Mouse (Mus musculus) gastrocnemius, postnatal 14 days (tissue): ENCODE measurements around the gene Sec24d. TPM values are rescaled to one million over a fixed set of nuclear protein-coding genes. Genes with fewer than 3 reads are reported as not detected.

Source experiments
- DNase-seq: peaks from one replicate; pipeline ENCODE4 v3.0.0; 2021; ENCODE audit warnings: mixed read lengths
- intact Hi-C: fragments of 180-260 bp; cut with DNase I; formaldehyde crosslinking; loops from one replicate; pipeline ENCODE4 v1.15.1; 2025; ENCODE audit warnings: low total_unique reads
- total RNA-seq, 2 experiments: library from RNA; stranded (reverse); gene quantifications; 2 replicates each; pipeline ENCODE4 v1.2.3; 2021

Sec24d gene
- total RNA-seq, 2 experiments from 2014 or later = 17.8 to 23.9 TPM

DNA sequence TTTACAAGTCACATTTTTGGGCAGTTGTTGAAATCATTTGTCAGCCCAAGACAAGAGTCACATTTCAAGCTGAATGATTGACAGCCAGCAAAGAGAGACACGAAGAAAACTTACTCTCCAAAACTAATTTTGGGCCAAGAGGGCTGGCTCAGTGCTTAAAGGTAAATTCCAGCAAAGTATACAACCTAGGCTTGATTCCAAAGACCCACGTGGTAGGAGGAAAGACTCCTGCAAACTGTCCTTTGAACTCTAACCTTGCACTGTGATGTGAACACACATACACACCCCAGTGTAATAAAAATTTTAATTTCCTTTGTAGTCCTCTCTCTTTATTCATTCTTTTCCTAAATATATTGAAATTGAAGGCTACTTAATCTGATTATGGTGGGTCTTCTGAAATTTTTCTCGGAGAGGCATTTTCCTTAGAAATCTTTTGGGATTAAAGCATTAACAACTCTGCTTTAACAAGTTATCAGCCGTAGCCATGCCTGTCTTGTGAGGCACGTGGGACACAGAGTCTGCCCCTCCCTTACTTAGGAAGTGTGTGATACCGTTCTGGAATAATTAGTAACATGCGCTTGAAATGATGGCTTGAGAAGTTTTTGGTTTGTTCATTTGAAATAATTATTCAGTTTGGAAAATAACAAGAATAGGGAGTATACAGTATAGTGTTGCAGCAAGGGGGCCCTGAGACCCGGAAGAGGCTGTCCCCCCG lies 21.8 kb downstream of the Sec24d start:
- intact Hi-C loops = no loop called here
- no peak for DNase-seq

- DNase-seq = no peak
- intact Hi-C loops = no loop called here
These were observed 24.4 kb downstream of the Sec24d start for GRCm38 (mm10) chr3:123291670-123292069.

DNA sequence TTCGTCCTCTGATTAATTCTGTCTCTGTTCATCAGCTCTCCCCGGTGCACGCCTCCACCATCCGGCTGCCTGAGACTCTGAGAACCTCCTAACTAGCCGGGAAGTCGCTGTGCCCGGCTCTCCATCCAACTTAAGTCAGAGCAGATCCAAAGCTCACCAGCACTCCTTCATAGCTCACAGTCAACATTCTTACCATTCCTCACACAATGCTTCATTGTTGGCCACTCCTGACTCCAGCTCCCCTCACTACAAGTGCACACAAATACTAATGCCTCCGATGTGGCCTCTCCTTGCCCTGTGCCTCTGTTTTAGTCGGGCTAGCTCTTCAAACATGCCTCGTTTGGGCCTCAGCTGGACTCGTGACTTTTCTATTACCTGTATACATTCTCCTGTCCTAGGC lies 29.4 kb downstream of the Sec24d start:
- intact Hi-C loops = no loop called here
- no peak for DNase-seq

- intact Hi-C loops = no loop called here
- no peak for DNase-seq
These were observed 31.0 kb downstream of the Sec24d start for GRCm38 (mm10) chr3:123298283-123298682.

- DNase-seq = no peak
- intact Hi-C loops = no loop called here
These were observed 34.3 kb downstream of the Sec24d start for GRCm38 (mm10) chr3:123301521-123301920.

GRCm38 (mm10) chr3:123305611-123306010 lies 38.4 kb downstream of the Sec24d start:
- intact Hi-C loops = no loop called here
- DNase-seq = no peak

DNA sequence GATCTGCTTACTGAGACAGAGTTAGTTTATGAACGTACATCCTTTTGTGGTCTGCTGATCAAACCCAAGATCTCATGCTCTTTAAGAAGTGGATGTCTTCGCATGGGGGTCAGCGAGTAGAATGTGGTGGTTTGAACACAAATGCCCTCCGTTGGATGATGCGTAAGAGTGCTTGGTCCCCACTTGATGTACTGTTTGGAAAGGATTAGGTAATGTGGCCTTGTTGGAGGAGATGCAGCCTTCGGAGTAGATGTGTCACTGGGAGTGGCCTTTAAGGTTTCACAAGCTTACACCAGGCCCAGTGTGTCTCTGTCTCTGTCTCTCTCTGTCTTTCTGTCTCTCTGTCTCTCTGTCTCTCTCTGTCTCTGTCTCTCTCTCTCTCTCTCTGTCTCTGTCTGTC lies 40.2 kb downstream of the Sec24d start:
- DNase-seq = no peak
- intact Hi-C loops = no loop called here

GRCm38 (mm10) chr3:123309141-123309540 lies 41.9 kb downstream of the Sec24d start:
- intact Hi-C loops = no loop called here
- no peak for DNase-seq

- no peak for DNase-seq
- intact Hi-C loops = no loop called here
These were observed 45.3 kb downstream of the Sec24d start for GRCm38 (mm10) chr3:123312477-123313062.

DNA sequence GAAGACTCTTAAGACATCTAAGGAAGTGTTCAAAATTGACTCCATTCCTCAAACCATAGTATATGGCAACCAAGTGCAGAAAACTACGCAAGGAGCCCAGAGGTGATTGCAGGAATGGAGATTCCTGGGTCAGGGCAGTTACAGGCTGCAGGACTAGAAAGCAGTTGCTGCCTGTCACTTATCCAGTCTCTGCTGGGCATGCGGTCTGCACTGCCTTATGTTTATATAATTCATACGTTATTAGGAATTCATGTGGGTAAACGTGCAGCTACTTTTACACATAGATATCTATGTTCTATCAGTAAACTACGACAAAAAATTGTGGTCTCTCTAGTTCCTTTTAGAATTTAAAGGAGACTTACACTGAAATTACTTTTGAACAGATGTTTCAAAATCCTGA lies 46.2 kb downstream of the Sec24d start:
- intact Hi-C loops = no loop called here
- no peak for DNase-seq

GRCm38 (mm10) chr3:123313920-123314614 lies 46.8 kb downstream of the Sec24d start:
- no peak for DNase-seq
- intact Hi-C loops = no loop called here

DNA sequence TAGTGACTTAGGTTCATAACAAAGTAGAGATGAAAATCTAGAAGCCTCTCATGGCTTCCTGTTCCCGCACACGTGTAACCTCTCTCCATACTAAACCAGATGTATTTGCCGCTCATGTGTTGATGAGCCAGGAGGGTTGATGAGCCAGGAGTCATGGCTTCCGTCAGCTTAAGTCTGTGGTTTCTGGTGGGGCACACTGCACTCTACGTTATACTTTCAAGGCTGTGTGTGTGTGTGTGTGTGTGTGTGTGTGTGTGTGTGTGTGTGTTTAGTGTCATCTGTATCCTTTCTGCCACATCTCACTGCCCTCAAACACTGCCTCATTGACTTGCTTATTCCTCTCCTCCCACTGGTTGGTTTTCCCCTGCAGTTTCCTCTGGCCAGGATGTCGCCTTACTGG lies 48.8 kb downstream of the Sec24d start:
- intact Hi-C loops = no loop called here
- no peak for DNase-seq

DNA sequence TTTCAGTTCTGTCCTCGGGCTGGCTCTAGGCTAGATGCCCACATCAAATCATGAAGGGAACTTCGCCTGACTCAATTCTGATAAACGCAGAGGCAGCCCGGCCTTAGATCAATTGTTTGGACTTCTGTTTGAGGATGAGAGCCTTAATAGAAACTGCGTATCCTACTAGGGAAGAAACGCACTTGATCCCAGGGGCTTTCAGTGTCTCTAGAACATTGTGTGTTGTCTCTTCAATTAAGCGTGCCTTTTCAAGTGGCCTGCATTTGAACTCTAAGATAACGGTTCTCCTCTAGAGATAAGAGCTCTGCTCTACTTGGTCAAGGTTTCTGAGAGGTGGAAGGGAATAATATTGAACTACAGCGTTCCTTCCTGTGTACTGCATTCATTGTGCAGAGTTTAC lies 49.8 kb downstream of the Sec24d start:
- intact Hi-C loops = no loop called here
- DNase-seq = no peak

DNA sequence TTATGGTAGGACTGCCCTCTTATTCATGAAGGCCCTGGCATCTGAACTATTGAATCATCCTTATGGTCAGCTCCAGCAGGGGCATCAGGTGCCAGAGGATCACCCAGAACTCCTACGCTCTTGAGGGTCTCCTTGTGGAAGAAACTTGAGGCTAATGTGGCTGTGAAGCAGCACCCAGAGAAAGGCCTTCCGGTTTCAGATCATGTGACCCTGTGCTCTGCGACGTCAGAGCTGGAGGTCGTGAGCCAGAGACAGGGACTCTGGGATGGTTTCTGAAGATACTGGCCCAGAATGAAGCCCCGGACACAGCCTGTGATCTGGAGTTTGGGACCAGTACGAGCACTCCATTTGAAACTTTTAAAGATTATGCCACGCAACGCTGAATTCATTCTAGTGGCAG lies 53.1 kb downstream of the Sec24d start:
- intact Hi-C loops = loop anchor here (5.0 kb wide), 1 partner anchor 88 kb away; no protein-coding TSS in a partner anchor
- DNase-seq = no peak

DNA sequence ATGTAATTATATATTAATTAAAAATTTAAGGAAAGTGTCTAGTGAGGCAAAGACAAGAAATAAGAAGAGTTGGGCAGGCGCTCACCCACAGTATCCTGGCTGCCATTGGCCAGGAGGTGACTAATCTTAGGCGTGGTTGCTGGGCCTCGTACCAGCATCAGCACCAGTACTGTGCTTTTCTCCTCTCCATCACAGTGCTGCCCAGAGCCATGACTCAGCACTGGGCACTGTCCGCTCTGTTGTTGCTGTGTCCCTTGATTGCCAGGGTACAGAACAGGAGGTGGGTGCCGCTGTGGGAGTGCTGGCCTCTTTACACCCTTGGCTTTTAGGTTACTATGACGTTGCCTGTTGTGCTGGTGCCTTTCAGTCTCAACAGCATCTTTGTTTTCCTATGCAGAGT lies 54.4 kb downstream of the Sec24d start:
- peak; percentile 44 for DNase-seq

GRCm38 (mm10) chr3:123322147-123322546 lies 54.9 kb downstream of the Sec24d start:
- intact Hi-C loops = loop anchor here (5.0 kb wide), 1 partner anchor 90 kb away; no protein-coding TSS in a partner anchor
- DNase-seq = no peak

More for the DNA sequence above, 54.4 kb downstream of the Sec24d start:
- intact Hi-C loops = loop anchor here (5.0 kb wide), 1 partner anchor 89 kb away; no protein-coding TSS in a partner anchor

GRCm38 (mm10) chr3:123324326-123324725 lies 57.1 kb downstream of the Sec24d start:
- DNase-seq = no peak
- intact Hi-C loops = loop anchor here (5.0 kb wide), 1 partner anchor 92 kb away; no protein-coding TSS in a partner anchor

DNA sequence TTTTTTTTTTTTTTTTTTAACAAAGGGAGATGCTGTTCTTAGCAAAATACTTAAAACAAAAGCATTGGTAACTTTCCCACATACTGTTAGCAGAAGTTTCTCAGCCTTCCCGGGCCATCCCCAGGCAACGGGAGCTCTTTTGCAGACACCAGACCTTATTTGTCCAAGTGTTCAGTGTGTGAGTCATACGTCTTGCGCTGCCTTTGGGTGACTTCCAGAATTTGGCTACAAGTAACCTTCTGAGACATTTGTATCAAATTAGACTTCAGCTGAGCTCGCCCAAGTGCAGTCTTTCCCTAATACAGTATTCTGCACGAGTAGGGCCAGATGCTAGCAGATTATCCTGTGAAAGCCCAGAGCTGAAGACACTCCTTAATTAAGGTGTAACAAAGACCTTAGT lies 62.0 kb downstream of the Sec24d start:
- intact Hi-C loops = no loop called here

GRCm38 (mm10) chr3:123330221-123330620 lies 63.0 kb downstream of the Sec24d start:
- intact Hi-C loops = no loop called here

More for the DNA sequence above, 62.0 kb downstream of the Sec24d start:
- peak; percentile 79 for DNase-seq

GRCm38 (mm10) chr3:123332330-123333054 lies 65.2 kb downstream of the Sec24d start:
- intact Hi-C loops = no loop called here
- no peak for DNase-seq

More at GRCm38 (mm10) chr3:123330221-123330620, 63.0 kb downstream of the Sec24d start:
- no peak for DNase-seq
